Mouse (Mus musculus) activated CD4-positive, CD25-positive, alpha-beta regulatory T cell, adult 4 months (primary cell): ENCODE data around the gene Tbc1d9. TPM values are rescaled to one million over a fixed set of nuclear protein-coding genes. Genes with fewer than 3 reads are reported as not detected.
"Not testable (repeated sequence)": the region's sequence is repeated elsewhere in the genome, so short reads cannot be mapped to it uniquely, and the experiment has no call there.

Source experiments
- ATAC-seq: one replicate; pipeline ENCODE4 v1.8.0; 2017
- polyA plus RNA-seq, 2 experiments: library from polyadenylated mRNA; unstranded; fragments of 100-300 nt; shearing (Covaris generic); gene quantifications; one replicate each; pipeline ENCODE4 v1.2.1; 2017

Gene Tbc1d9
- polyA plus RNA-seq, 2 experiments from 2014 or later, result 0.23 TPM; not detected in 1

GRCm38 (mm10) chr8:83239341-83239740, 74.2 kb downstream of the Tbc1d9 start:
- ATAC-seq, result no peak

GRCm38 (mm10) chr8:83244151-83244550, 79.0 kb downstream of the Tbc1d9 start:
- ATAC-seq, result no peak

GRCm38 (mm10) chr8:83250858-83251257, 85.7 kb downstream of the Tbc1d9 start:
- no peak for ATAC-seq

- no peak for ATAC-seq
Observed at GRCm38 (mm10) chr8:83251362-83252246, 86.5 kb downstream of the Tbc1d9 start.

GRCm38 (mm10) chr8:83252791-83253190, 87.6 kb downstream of the Tbc1d9 start:
- ATAC-seq, result no peak

GRCm38 (mm10) chr8:83257631-83258030, 92.5 kb downstream of the Tbc1d9 start:
- ATAC-seq, result no peak

- no peak for ATAC-seq
Observed at GRCm38 (mm10) chr8:83260418-83261215, 95.5 kb downstream of the Tbc1d9 start.

GRCm38 (mm10) chr8:83271172-83271571, 106.0 kb downstream of the Tbc1d9 start:
- no peak for ATAC-seq

GRCm38 (mm10) chr8:83272464-83272863, 107.3 kb downstream of the Tbc1d9 start:
- ATAC-seq, result no peak

GRCm38 (mm10) chr8:83274470-83274869, 109.3 kb downstream of the Tbc1d9 start:
- no peak for ATAC-seq

- no peak for ATAC-seq
Observed at GRCm38 (mm10) chr8:83278431-83278830, 113.3 kb downstream of the Tbc1d9 start.

- no peak for ATAC-seq
Observed at GRCm38 (mm10) chr8:83285391-83285790, 120.2 kb downstream of the Tbc1d9 start.

- ATAC-seq, result no peak
Observed at GRCm38 (mm10) chr8:83290176-83290575, 125.0 kb downstream of the Tbc1d9 start, which contains the start of gene Ucp1. Ucp1 (plus strand) TSS chr8:83290352.

GRCm38 (mm10) chr8:83297375-83297774, 132.2 kb downstream of the Tbc1d9 start:
- no peak for ATAC-seq

GRCm38 (mm10) chr8:83300135-83300534, 135.0 kb downstream of the Tbc1d9 start:
- ATAC-seq, result no peak

GRCm38 (mm10) chr8:83304946-83305345, 139.8 kb downstream of the Tbc1d9 start:
- no peak for ATAC-seq

- ATAC-seq, result no peak
Observed at GRCm38 (mm10) chr8:83309836-83310235, 144.7 kb downstream of the Tbc1d9 start.

- ATAC-seq, result not testable (repeated sequence)
Observed at GRCm38 (mm10) chr8:83315084-83315483, 149.9 kb downstream of the Tbc1d9 start.

GRCm38 (mm10) chr8:83315691-83316090, 150.5 kb downstream of the Tbc1d9 start:
- no peak for ATAC-seq

GRCm38 (mm10) chr8:83320543-83320942, 155.4 kb downstream of the Tbc1d9 start:
- no peak for ATAC-seq

- no peak for ATAC-seq
Observed at GRCm38 (mm10) chr8:83322374-83322773, 157.2 kb downstream of the Tbc1d9 start.
